Comparison of ENCODE assay signal across 32 mouse cellular contexts in the genomic region with DNA sequence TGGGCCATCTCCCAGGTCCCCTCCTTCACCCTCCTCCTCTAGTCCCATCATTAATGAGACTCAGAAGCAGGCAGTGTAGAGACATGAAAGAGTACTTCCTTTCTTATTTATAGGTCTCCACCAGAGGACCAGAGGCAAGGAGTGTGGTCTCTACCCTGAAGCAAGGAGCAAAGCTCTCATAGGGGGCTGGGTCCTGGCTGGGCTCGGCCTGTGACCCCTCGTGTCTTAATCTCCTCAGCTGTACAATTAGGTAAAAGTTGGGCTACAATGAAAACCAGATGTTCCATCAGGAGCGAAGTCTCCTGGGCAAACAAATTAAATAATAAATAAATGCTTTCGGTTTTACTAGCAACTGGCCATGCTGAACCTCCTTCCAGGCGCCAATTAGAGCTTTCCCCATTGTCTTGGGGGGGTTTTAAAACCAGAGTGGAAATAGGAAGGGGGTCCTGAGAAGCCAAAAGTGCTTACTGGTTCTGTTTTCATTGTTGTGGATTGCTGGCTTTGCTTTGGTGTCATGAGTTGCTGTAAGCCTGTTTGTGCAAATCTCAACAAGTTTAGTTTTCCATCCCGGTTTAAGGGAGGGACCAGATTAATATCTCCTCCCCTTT.
DNase-seq lines count a peak whose midpoint lies in the region; ATAC-seq and TF ChIP-seq lines count a peak whose summit lies in the region.
"Had no signal": no experiment of that assay in that cellular context is flagged by ENCODE, and none has a peak within 500 bp of the region (broad histone marks: within the 10 kb centered on the region; RNA-seq: fewer than 3 reads in every experiment).

No protein-coding gene starts in this region.

- no peak overlapping the region for H3K27ac ChIP-seq in hindbrain, embryonic 10.5 days
- no peak overlapping the region for H3K27ac ChIP-seq in hindbrain, postnatal 0 days
- H3K27ac ChIP-seq in embryonic facial prominence, embryonic 11.5 days (replicated peaks; ENCODE audit: low read depth, low read length) = no peak overlapping the region
- H3K27ac ChIP-seq in limb, embryonic 12.5 days = peak overlapping the region; percentile 37; the same call in 1 of the 2 replicates
- H3K27ac ChIP-seq in forebrain, postnatal 0 days (ENCODE audit: low read depth, low read length) = no peak overlapping the region
- no peak overlapping the region for H3K27ac ChIP-seq in forebrain, embryonic 13.5 days
- H3K27ac ChIP-seq: embryonic facial prominence, embryonic 13.5 days; forebrain, embryonic 10.5 days; hindbrain, embryonic 14.5 days; intestine, embryonic 15.5 days; liver, embryonic 15.5 days; stomach, postnatal 0 days had no signal

- DNase-seq in hindbrain, embryonic 10.5 days (ENCODE audit: low spot score) = peak; percentile 24
- DNase-seq in hindbrain, postnatal 0 days (ENCODE audit: low spot score) = no peak
- DNase-seq in embryonic facial prominence, embryonic 11.5 days (ENCODE audit: low spot score) = peak; percentile 66
- no peak for DNase-seq in forebrain, postnatal 0 days
- DNase-seq in gastrocnemius, postnatal 36 days = no peak
- DNase-seq: adrenal gland, adult 8-10 months; cerebellum, adult 8-10 months; cerebellum, postnatal 36 days; gastrocnemius, postnatal 14 days; heart, adult 18-20 months; heart, postnatal 4 days; kidney, adult 2 months; kidney, postnatal 36 days; liver; lung, embryonic 14.5 days; lung, postnatal 14 days; right cerebral cortex, postnatal 4 days; thymus, adult 18-20 months; thymus, postnatal 36 days had no signal

- no peaks in the 10 kb centered on the region for H3K36me3 ChIP-seq in hindbrain, embryonic 10.5 days
- no peaks in the 10 kb centered on the region for H3K36me3 ChIP-seq in hindbrain, postnatal 0 days (ENCODE audit: insufficient read depth, low read length)
- H3K36me3 ChIP-seq in embryonic facial prominence, embryonic 11.5 days (replicated peaks; ENCODE audit: control insufficient read depth, insufficient read depth, low read depth, low read length) = no peaks in the 10 kb centered on the region
- H3K36me3 ChIP-seq in limb, embryonic 12.5 days = no peaks in the 10 kb centered on the region
- H3K36me3 ChIP-seq in forebrain, postnatal 0 days (ENCODE audit: insufficient read depth) = no peaks in the 10 kb centered on the region
- H3K36me3 ChIP-seq in forebrain, embryonic 13.5 days (ENCODE audit: poor library complexity, severe bottlenecking) = no peaks in the 10 kb centered on the region
- H3K36me3 ChIP-seq: embryonic facial prominence, embryonic 13.5 days; forebrain, embryonic 10.5 days; G1E; intestine, embryonic 15.5 days; liver, embryonic 15.5 days had no signal

- H3K4me3 ChIP-seq in hindbrain, embryonic 10.5 days = no peak overlapping the region
- H3K4me3 ChIP-seq in hindbrain, postnatal 0 days (ENCODE audit: low read length) = no peak overlapping the region
- H3K4me3 ChIP-seq in embryonic facial prominence, embryonic 11.5 days (ENCODE audit: low read depth, low read length) = no peak overlapping the region
- no peak overlapping the region for H3K4me3 ChIP-seq in limb, embryonic 12.5 days (replicated peaks)
- H3K4me3 ChIP-seq in forebrain, postnatal 0 days (ENCODE audit: low read depth, low read length) = no peak overlapping the region
- no peak overlapping the region for H3K4me3 ChIP-seq in forebrain, embryonic 13.5 days
- H3K4me3 ChIP-seq: embryonic facial prominence, embryonic 13.5 days; forebrain, embryonic 10.5 days; intestine, embryonic 15.5 days; liver, embryonic 15.5 days had no signal

- H3K9me3 ChIP-seq in hindbrain, embryonic 10.5 days = no peaks in the 10 kb centered on the region
- H3K9me3 ChIP-seq in hindbrain, postnatal 0 days (ENCODE audit: low read length) = no peaks in the 10 kb centered on the region
- no peaks in the 10 kb centered on the region for H3K9me3 ChIP-seq in embryonic facial prominence, embryonic 11.5 days (replicated peaks; ENCODE audit: control insufficient read depth, low read length)
- no peaks in the 10 kb centered on the region for H3K9me3 ChIP-seq in limb, embryonic 12.5 days
- H3K9me3 ChIP-seq in forebrain, postnatal 0 days (ENCODE audit: low read length) = no peaks in the 10 kb centered on the region
- no peaks in the 10 kb centered on the region for H3K9me3 ChIP-seq in forebrain, embryonic 13.5 days (replicated peaks)
- H3K9me3 ChIP-seq: embryonic facial prominence, embryonic 13.5 days; forebrain, embryonic 10.5 days; intestine, embryonic 15.5 days; liver, embryonic 15.5 days had no signal

- TF ChIP-seq CTCF in hindbrain, postnatal 0 days (IDR thresholded peaks at IDR 0.05; ENCODE audit: low read depth) = no peak
- no peak for TF ChIP-seq CTCF in forebrain, postnatal 0 days (IDR thresholded peaks at IDR 0.05; ENCODE audit: low read depth)

- H3K9ac ChIP-seq in hindbrain, postnatal 0 days (replicated peaks; ENCODE audit: low read length) = no peak overlapping the region
- no peak overlapping the region for H3K9ac ChIP-seq in embryonic facial prominence, embryonic 11.5 days (replicated peaks; ENCODE audit: low read length)
- no peak overlapping the region for H3K9ac ChIP-seq in limb, embryonic 12.5 days (replicated peaks)
- H3K9ac ChIP-seq in forebrain, postnatal 0 days = no peak overlapping the region
- H3K9ac ChIP-seq in forebrain, embryonic 13.5 days = no peak overlapping the region
- H3K9ac ChIP-seq: embryonic facial prominence, embryonic 13.5 days; hindbrain, embryonic 14.5 days; intestine, embryonic 15.5 days; liver, embryonic 15.5 days; lung, embryonic 14.5 days had no signal

- H3K4me2 ChIP-seq in hindbrain, postnatal 0 days (ENCODE audit: low read depth, low read length) = no peak overlapping the region
- H3K4me2 ChIP-seq in embryonic facial prominence, embryonic 11.5 days (ENCODE audit: low read depth, low read length) = no peak overlapping the region
- no peak overlapping the region for H3K4me2 ChIP-seq in limb, embryonic 12.5 days
- no peak overlapping the region for H3K4me2 ChIP-seq in forebrain, postnatal 0 days (ENCODE audit: low read depth)
- H3K4me2 ChIP-seq in forebrain, embryonic 13.5 days = no peak overlapping the region
- H3K4me2 ChIP-seq: embryonic facial prominence, embryonic 13.5 days; heart, embryonic 11.5 days; hindbrain, embryonic 14.5 days; intestine, embryonic 15.5 days; liver, embryonic 15.5 days; lung, embryonic 14.5 days; midbrain, embryonic 11.5 days had no signal

- WGBS in hindbrain, embryonic 10.5 days = 62% methylated on average over 6 of the region's 6 CpGs
- 76% methylated on average over 6 of the region's 6 CpGs for WGBS in hindbrain, postnatal 0 days
- WGBS in embryonic facial prominence, embryonic 11.5 days = 24% methylated on average over 6 of the region's 6 CpGs
- 8% methylated on average over 6 of the region's 6 CpGs for WGBS in limb, embryonic 12.5 days
- WGBS in forebrain, postnatal 0 days = 61% methylated on average over 6 of the region's 6 CpGs
- WGBS in forebrain, embryonic 13.5 days = 53% methylated on average over 6 of the region's 6 CpGs

- intact Hi-C loops in gastrocnemius, postnatal 36 days (cut with DNase I) = no loop called here

- peaks cover 9% of the 10 kb centered on the region; the same call in 1 of the 2 replicates for H3K4me1 ChIP-seq in hindbrain, embryonic 10.5 days (replicated peaks)
- no peaks in the 10 kb centered on the region for H3K4me1 ChIP-seq in hindbrain, postnatal 0 days (ENCODE audit: insufficient read depth, low read length)
- H3K4me1 ChIP-seq in embryonic facial prominence, embryonic 11.5 days (ENCODE audit: control insufficient read depth, insufficient read depth, low read length) = no peaks in the 10 kb centered on the region
- peaks cover 40% of the 10 kb centered on the region for H3K4me1 ChIP-seq in limb, embryonic 12.5 days (replicated peaks)
- no peaks in the 10 kb centered on the region for H3K4me1 ChIP-seq in forebrain, postnatal 0 days (ENCODE audit: insufficient read depth)
- H3K4me1 ChIP-seq in forebrain, embryonic 13.5 days = no peaks in the 10 kb centered on the region
- H3K4me1 ChIP-seq: intestine, embryonic 15.5 days; liver, embryonic 15.5 days had no signal

- no peaks in the 10 kb centered on the region; the same call in 1 of the 2 replicates for H3K27me3 ChIP-seq in hindbrain, embryonic 10.5 days (ENCODE audit: insufficient read depth, poor library complexity, severe bottlenecking)
- H3K27me3 ChIP-seq in hindbrain, postnatal 0 days (ENCODE audit: insufficient read depth, low read length) = no peaks in the 10 kb centered on the region
- H3K27me3 ChIP-seq in embryonic facial prominence, embryonic 11.5 days (ENCODE audit: control insufficient read depth, insufficient read depth, low read length) = no peaks in the 10 kb centered on the region; the same call in 1 of the 2 replicates
- H3K27me3 ChIP-seq in limb, embryonic 12.5 days = peaks cover 22% of the 10 kb centered on the region
- H3K27me3 ChIP-seq in forebrain, postnatal 0 days (ENCODE audit: insufficient read depth, low read length) = no peaks in the 10 kb centered on the region; the same call in 1 of the 2 replicates
- no peaks in the 10 kb centered on the region for H3K27me3 ChIP-seq in forebrain, embryonic 13.5 days
- H3K27me3 ChIP-seq: intestine, embryonic 15.5 days; liver, embryonic 15.5 days had no signal

- no peak for ATAC-seq in hindbrain, postnatal 0 days
- no peak for ATAC-seq in embryonic facial prominence, embryonic 11.5 days (replicated peaks; ENCODE audit: insufficient number of reproducible peaks, low FRiP score, low TSS enrichment, low read depth)
- ATAC-seq in limb, embryonic 12.5 days (ENCODE audit: insufficient number of reproducible peaks, insufficient read depth, low FRiP score, low TSS enrichment, low read depth) = peak; percentile 91
- no peak for ATAC-seq in forebrain, postnatal 0 days
- no peak for ATAC-seq in forebrain, embryonic 13.5 days
- ATAC-seq: forebrain, embryonic 16.5 days; intestine, embryonic 15.5 days; midbrain, embryonic 16.5 days had no signal

Comparison
In these comparisons a context has a peak if more than half of its experiments do, and no peak if none do; other contexts are left out.
1. DNase-seq: peak in hindbrain, embryonic 10.5 days (single experiment) and embryonic facial prominence, embryonic 11.5 days (single experiment); none in hindbrain, postnatal 0 days (single experiment), forebrain, postnatal 0 days (single experiment) and gastrocnemius, postnatal 36 days (0 of 2).